Mouse (Mus musculus): ENCODE data around the gene Myo10. TPM values are rescaled to one million over a fixed set of nuclear protein-coding genes. Genes with fewer than 3 reads are reported as not detected.

The Myo10 gene
- total and polyA plus RNA-seq, 2 experiments, result 15.7 to 21.5 TPM

GRCm38 (mm10) chr15:25674932-25675250 is 52.6 kb downstream of the Myo10 start:
- peaks cover 41% of the 10 kb centered on the region; the same call in 1 of the 2 replicates for H3K79me2 ChIP-seq (ENCODE audit: control insufficient read depth, insufficient read depth, low read length)
- TF ChIP-seq POLR2A (IDR thresholded peaks at IDR 0.05; ENCODE audit: extremely low read depth, insufficient read depth, low read length), result no peak
- 82% methylated on average over 4 of the region's 4 CpGs for WGBS
- no peaks in the 10 kb centered on the region for H3K36me3 ChIP-seq (ENCODE audit: control insufficient read depth, insufficient read depth, low read length)
- H3K4me1 ChIP-seq (ENCODE audit: control insufficient read depth, insufficient read depth, low read length), result peaks cover 21% of the 10 kb centered on the region
- no peaks in the 10 kb centered on the region for H3K27me3 ChIP-seq (ENCODE audit: control insufficient read depth, insufficient read depth, low read length)
- no peak for DNase-seq (ENCODE audit: extremely low read depth, low read depth, low spot score)
- H3K27ac ChIP-seq (replicated peaks; ENCODE audit: insufficient read depth, low read depth, low read length), result no peak overlapping the region
- H3K9ac ChIP-seq (ENCODE audit: low read depth, low read length), result no peak overlapping the region
- no peak overlapping the region for H3K4me3 ChIP-seq (ENCODE audit: insufficient read depth, low read depth, low read length)

DNA sequence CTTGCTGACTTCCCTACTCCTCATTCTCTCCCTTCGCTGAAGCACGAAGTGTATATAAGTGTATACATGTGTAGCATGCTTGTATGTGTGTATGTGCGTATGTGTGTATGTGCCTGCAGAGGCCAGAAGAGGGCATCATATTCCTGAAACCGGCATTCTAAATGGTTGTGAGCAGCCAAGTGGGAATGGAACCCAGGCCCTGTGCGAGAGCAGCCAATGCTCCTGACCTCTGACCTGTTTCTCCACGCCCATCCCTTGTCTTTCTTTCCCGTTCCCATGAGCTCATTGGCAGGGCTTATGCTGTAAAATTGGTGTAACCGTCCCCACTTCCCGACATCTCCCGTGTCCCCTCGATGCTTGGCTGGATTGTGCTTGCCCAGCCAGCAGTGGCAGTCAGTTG is 53.0 kb downstream of the Myo10 start:
- no peak for TF ChIP-seq CTCF (IDR thresholded peaks at IDR 0.05; ENCODE audit: low read depth, low read length)
- TF ChIP-seq POLR2A (IDR thresholded peaks at IDR 0.05; ENCODE audit: extremely low read depth, insufficient read depth, low read length), result no peak
- H3K9ac ChIP-seq (ENCODE audit: low read depth, low read length), result no peak overlapping the region
- 85% methylated on average over 11 of the region's 11 CpGs for WGBS
- peaks cover 46% of the 10 kb centered on the region for H3K79me2 ChIP-seq (ENCODE audit: control insufficient read depth, insufficient read depth, low read length)
- no peak overlapping the region for H3K4me3 ChIP-seq (ENCODE audit: insufficient read depth, low read depth, low read length)
- H3K27ac ChIP-seq (replicated peaks; ENCODE audit: insufficient read depth, low read depth, low read length), result no peak overlapping the region
- no peaks in the 10 kb centered on the region for H3K36me3 ChIP-seq (ENCODE audit: control insufficient read depth, insufficient read depth, low read length)
- no peaks in the 10 kb centered on the region for H3K27me3 ChIP-seq (ENCODE audit: control insufficient read depth, insufficient read depth, low read length)
- H3K4me1 ChIP-seq (ENCODE audit: control insufficient read depth, insufficient read depth, low read length), result peaks cover 22% of the 10 kb centered on the region
- no peak for DNase-seq (ENCODE audit: extremely low read depth, low read depth, low spot score)

DNA sequence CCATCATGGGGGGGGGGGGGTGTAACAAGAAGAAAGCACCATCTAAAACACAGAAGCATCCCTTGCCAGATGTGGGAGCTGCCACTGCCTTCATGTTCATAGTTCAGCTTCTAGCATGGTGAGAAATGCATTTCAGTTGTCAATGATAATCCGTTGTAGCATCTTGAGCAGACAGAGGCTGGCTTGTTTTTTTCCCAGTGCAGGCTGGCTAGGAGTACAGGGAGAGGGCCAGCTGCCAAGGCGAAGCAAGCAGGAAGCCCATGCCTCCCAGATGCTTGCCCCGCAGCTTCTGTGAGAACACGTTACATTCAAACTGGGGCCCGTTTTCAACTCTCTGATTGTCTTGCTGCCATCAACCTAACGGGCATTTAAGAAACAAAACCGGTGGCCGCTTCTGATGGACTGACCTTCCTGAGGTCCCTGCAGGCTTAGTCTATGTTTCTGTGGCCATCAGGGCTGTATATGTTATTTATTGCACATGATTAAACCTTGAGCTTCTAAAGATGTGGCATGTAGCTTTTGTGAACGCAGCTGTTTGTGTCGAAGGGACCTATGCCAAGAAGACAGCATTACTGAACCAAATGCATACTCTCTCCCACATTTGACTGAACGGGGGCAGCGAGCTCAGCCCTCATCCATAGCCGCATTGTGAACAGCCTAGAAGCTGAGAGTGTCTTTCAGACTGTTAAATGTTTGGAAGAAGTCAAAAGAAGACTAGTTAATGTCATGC is 53.9 kb downstream of the Myo10 start:
- no peak overlapping the region for H3K27ac ChIP-seq (replicated peaks; ENCODE audit: insufficient read depth, low read depth, low read length)
- H3K4me3 ChIP-seq (ENCODE audit: insufficient read depth, low read depth, low read length), result no peak overlapping the region
- H3K36me3 ChIP-seq (ENCODE audit: control insufficient read depth, insufficient read depth, low read length), result no peaks in the 10 kb centered on the region
- TF ChIP-seq POLR2A (IDR thresholded peaks at IDR 0.05; ENCODE audit: extremely low read depth, insufficient read depth, low read length) (no peak), CTCF (IDR thresholded peaks at IDR 0.05; ENCODE audit: low read depth, low read length) (no peak)
- H3K4me1 ChIP-seq (ENCODE audit: control insufficient read depth, insufficient read depth, low read length), result peaks cover 20% of the 10 kb centered on the region
- H3K79me2 ChIP-seq (ENCODE audit: control insufficient read depth, insufficient read depth, low read length), result peaks cover 46% of the 10 kb centered on the region
- H3K27me3 ChIP-seq (ENCODE audit: control insufficient read depth, insufficient read depth, low read length), result no peaks in the 10 kb centered on the region
- no peak for DNase-seq (ENCODE audit: extremely low read depth, low read depth, low spot score)
- no peak overlapping the region for H3K9ac ChIP-seq (ENCODE audit: low read depth, low read length)
- 83% methylated on average over 13 of the region's 13 CpGs for WGBS

GRCm38 (mm10) chr15:25679081-25679480 is 56.8 kb downstream of the Myo10 start:
- DNase-seq (ENCODE audit: extremely low read depth, low read depth, low spot score), result peak; percentile 62
- 29% methylated on average over 3 of the region's 3 CpGs for WGBS
- Histone ChIP-seq H3K9ac (ENCODE audit: low read depth, low read length) (no peak overlapping the region), H3K79me2 (ENCODE audit: control insufficient read depth, insufficient read depth, low read length) (peaks cover 39% of the 10 kb centered on the region), H3K27me3 (ENCODE audit: control insufficient read depth, insufficient read depth, low read length) (no peaks in the 10 kb centered on the region), H3K4me3 (ENCODE audit: insufficient read depth, low read depth, low read length) (no peak overlapping the region), H3K4me1 (ENCODE audit: control insufficient read depth, insufficient read depth, low read length) (peaks cover 19% of the 10 kb centered on the region), H3K36me3 (ENCODE audit: control insufficient read depth, insufficient read depth, low read length) (no peaks in the 10 kb centered on the region), H3K27ac (replicated peaks; ENCODE audit: insufficient read depth, low read depth, low read length) (no peak overlapping the region)
- TF ChIP-seq POLR2A (IDR thresholded peaks at IDR 0.05; ENCODE audit: extremely low read depth, insufficient read depth, low read length) (no peak), CTCF (IDR thresholded peaks at IDR 0.05; ENCODE audit: low read depth, low read length) (no peak)

- no peak overlapping the region for H3K4me3 ChIP-seq (ENCODE audit: insufficient read depth, low read depth, low read length)
- 85% methylated on average over 4 of the region's 4 CpGs for WGBS
Measured at GRCm38 (mm10) chr15:25679616-25680015, 57.3 kb downstream of the Myo10 start.

DNA sequence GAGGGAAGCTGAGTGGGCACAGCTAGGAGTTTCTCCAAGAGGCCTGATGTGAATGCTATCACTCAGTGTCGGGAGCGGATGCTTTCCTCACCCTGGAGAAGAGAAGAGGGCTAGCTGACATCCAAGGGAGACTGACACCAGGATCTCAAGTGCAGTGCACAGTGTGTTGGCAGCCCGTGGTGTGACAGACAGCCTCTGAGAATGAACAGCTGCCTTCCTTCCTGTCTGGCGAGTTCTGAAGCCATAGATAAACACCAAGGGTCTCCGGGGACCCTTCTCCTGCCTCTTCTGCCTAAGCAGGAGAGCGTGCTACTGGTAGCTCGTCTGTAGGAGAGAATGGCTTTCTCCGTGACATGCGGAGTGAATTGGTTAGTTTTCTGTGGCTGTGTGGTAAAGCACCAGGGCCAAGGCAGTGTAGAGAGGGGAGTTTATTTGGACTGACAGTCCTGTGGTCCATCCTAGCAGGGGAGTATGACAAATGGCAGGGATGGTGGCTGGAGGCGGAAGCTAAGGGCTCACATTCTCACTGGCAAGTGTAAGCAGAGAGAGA is 58.0 kb downstream of the Myo10 start:
- no peak overlapping the region for H3K4me3 ChIP-seq (ENCODE audit: insufficient read depth, low read depth, low read length)
- peaks cover 19% of the 10 kb centered on the region for H3K4me1 ChIP-seq (ENCODE audit: control insufficient read depth, insufficient read depth, low read length)
- no peaks in the 10 kb centered on the region for H3K27me3 ChIP-seq (ENCODE audit: control insufficient read depth, insufficient read depth, low read length)
- 0 out of 2 replicates have a peak overlapping the region, but pooled peaks have one; percentile 9 for H3K27ac ChIP-seq (replicated peaks; ENCODE audit: insufficient read depth, low read depth, low read length)
- H3K9ac ChIP-seq (ENCODE audit: low read depth, low read length), result no peak overlapping the region
- WGBS, result 70% methylated on average over 10 of the region's 10 CpGs
- no peak for DNase-seq (ENCODE audit: extremely low read depth, low read depth, low spot score)
- peaks cover 35% of the 10 kb centered on the region for H3K79me2 ChIP-seq (ENCODE audit: control insufficient read depth, insufficient read depth, low read length)
- TF ChIP-seq CTCF (IDR thresholded peaks at IDR 0.05; ENCODE audit: low read depth, low read length) (no peak), POLR2A (IDR thresholded peaks at IDR 0.05; ENCODE audit: extremely low read depth, insufficient read depth, low read length) (no peak)
- H3K36me3 ChIP-seq (ENCODE audit: control insufficient read depth, insufficient read depth, low read length), result no peaks in the 10 kb centered on the region

More at GRCm38 (mm10) chr15:25679616-25680015, 57.3 kb downstream of the Myo10 start:
- H3K79me2 ChIP-seq (ENCODE audit: control insufficient read depth, insufficient read depth, low read length), result peaks cover 36% of the 10 kb centered on the region
- DNase-seq (ENCODE audit: extremely low read depth, low read depth, low spot score), result no peak
- no peak overlapping the region for H3K27ac ChIP-seq (replicated peaks; ENCODE audit: insufficient read depth, low read depth, low read length)
- no peaks in the 10 kb centered on the region for H3K27me3 ChIP-seq (ENCODE audit: control insufficient read depth, insufficient read depth, low read length)
- no peak overlapping the region for H3K9ac ChIP-seq (ENCODE audit: low read depth, low read length)
- no peaks in the 10 kb centered on the region for H3K36me3 ChIP-seq (ENCODE audit: control insufficient read depth, insufficient read depth, low read length)
- H3K4me1 ChIP-seq (ENCODE audit: control insufficient read depth, insufficient read depth, low read length), result peaks cover 19% of the 10 kb centered on the region
- no peak for TF ChIP-seq POLR2A (IDR thresholded peaks at IDR 0.05; ENCODE audit: extremely low read depth, insufficient read depth, low read length)
- no peak for TF ChIP-seq CTCF (IDR thresholded peaks at IDR 0.05; ENCODE audit: low read depth, low read length)

All from liver, adult 2 months (tissue).